In genomic region chr13:53236434-53237401, GRCm38 (mm10) we compare ENCODE assay signal across 8 mouse cellular contexts. TPM values are rescaled to one million over a fixed set of nuclear protein-coding genes. Genes with fewer than 3 reads are reported as not detected.
A peak's percentile ranks its signal among the peaks of the same experiment; 100 is the strongest.
DNase-seq lines count a peak whose midpoint lies in the region; ATAC-seq lines count a peak whose summit lies in the region.

No protein-coding gene starts in this region.

- H3K4me3 ChIP-seq in kidney, embryonic 14.5 days (ENCODE audit: low read length), result no peak overlapping the region
- peak overlapping the region; percentile 19; the same call in 1 of the 2 replicates for H3K4me3 ChIP-seq in embryonic facial prominence, embryonic 10.5 days
- H3K4me3 ChIP-seq in hindbrain, embryonic 12.5 days, result no peak overlapping the region
- no peak overlapping the region for H3K4me3 ChIP-seq in neural tube, embryonic 12.5 days

- H3K9ac ChIP-seq in kidney, embryonic 14.5 days (ENCODE audit: low read depth, low read length), result no peak overlapping the region
- H3K9ac ChIP-seq in hindbrain, embryonic 12.5 days, result no peak overlapping the region
- H3K9ac ChIP-seq in neural tube, embryonic 12.5 days, result no peak overlapping the region

- H3K27me3 ChIP-seq in kidney, embryonic 14.5 days (ENCODE audit: control insufficient read depth, insufficient read depth, low read length), result no peaks in the 10 kb centered on the region
- peaks cover 23% of the 10 kb centered on the region for H3K27me3 ChIP-seq in embryonic facial prominence, embryonic 10.5 days (replicated peaks; ENCODE audit: low read depth, poor library complexity, severe bottlenecking)
- no peaks in the 10 kb centered on the region for H3K27me3 ChIP-seq in hindbrain, embryonic 12.5 days
- H3K27me3 ChIP-seq in neural tube, embryonic 12.5 days (replicated peaks), result no peaks in the 10 kb centered on the region; the same call in 1 of the 2 replicates

- peaks cover 5% of the 10 kb centered on the region; the same call in 1 of the 2 replicates for H3K9me3 ChIP-seq in kidney, embryonic 14.5 days (ENCODE audit: control insufficient read depth, low read length)
- peaks cover 10% of the 10 kb centered on the region; the same call in 1 of the 2 replicates for H3K9me3 ChIP-seq in embryonic facial prominence, embryonic 10.5 days
- H3K9me3 ChIP-seq in hindbrain, embryonic 12.5 days (replicated peaks), result peaks cover 9% of the 10 kb centered on the region; the same call in 1 of the 2 replicates
- no peaks in the 10 kb centered on the region for H3K9me3 ChIP-seq in neural tube, embryonic 12.5 days

- WGBS in kidney, embryonic 14.5 days, result 27% methylated on average over 18 of the region's 18 CpGs
- 20% methylated on average over 18 of the region's 18 CpGs for WGBS in embryonic facial prominence, embryonic 10.5 days
- WGBS in hindbrain, embryonic 12.5 days, result 28% methylated on average over 18 of the region's 18 CpGs
- 18% methylated on average over 18 of the region's 18 CpGs for WGBS in neural tube, embryonic 12.5 days

- DNase-seq in kidney, adult 18-20 months, result no peak
- DNase-seq in embryonic facial prominence, embryonic 10.5 days (ENCODE audit: low spot score), result peak; percentile 66
- no peak for DNase-seq in Muller cell, postnatal 12 days (ENCODE audit: inconsistent ontology term)
- no peak for DNase-seq in cerebellum, postnatal 36 days

- no peak overlapping the region; the same call in 1 of the 2 replicates for H3K4me2 ChIP-seq in kidney, embryonic 14.5 days (replicated peaks; ENCODE audit: low read depth, low read length)
- H3K4me2 ChIP-seq in hindbrain, embryonic 12.5 days (replicated peaks), result no peak overlapping the region
- H3K4me2 ChIP-seq in neural tube, embryonic 12.5 days (replicated peaks), result peak overlapping the region; percentile 21

- peaks cover 52% of the 10 kb centered on the region for H3K4me1 ChIP-seq in kidney, embryonic 14.5 days (ENCODE audit: control insufficient read depth, insufficient read depth, low read length)
- H3K4me1 ChIP-seq in embryonic facial prominence, embryonic 10.5 days, result peaks cover 80% of the 10 kb centered on the region
- peaks cover 42% of the 10 kb centered on the region for H3K4me1 ChIP-seq in hindbrain, embryonic 12.5 days
- H3K4me1 ChIP-seq in neural tube, embryonic 12.5 days, result peaks cover 45% of the 10 kb centered on the region

- no peaks in the 10 kb centered on the region for H3K36me3 ChIP-seq in kidney, embryonic 14.5 days (ENCODE audit: control insufficient read depth, insufficient read depth, low read length)
- H3K36me3 ChIP-seq in embryonic facial prominence, embryonic 10.5 days (replicated peaks), result peaks cover 14% of the 10 kb centered on the region
- no peaks in the 10 kb centered on the region for H3K36me3 ChIP-seq in hindbrain, embryonic 12.5 days
- no peaks in the 10 kb centered on the region for H3K36me3 ChIP-seq in neural tube, embryonic 12.5 days

- peak; percentile 53 for ATAC-seq in kidney, embryonic 14.5 days (ENCODE audit: low FRiP score, low TSS enrichment)
- 0 out of 2 replicates have a peak, but pooled peaks have one; percentile 38 for ATAC-seq in hindbrain, embryonic 12.5 days (ENCODE audit: low FRiP score)
- peak; percentile 48; the same call in 1 of the 2 replicates for ATAC-seq in neural tube, embryonic 12.5 days (ENCODE audit: low FRiP score, low read depth)
- ATAC-seq in erythroid progenitor cell, adult 5-6 weeks (replicated peaks; ENCODE audit: low FRiP score, poor library complexity, severe bottlenecking), result no peak

- no peak overlapping the region for H3K27ac ChIP-seq in kidney, embryonic 14.5 days (ENCODE audit: low read depth, low read length)
- H3K27ac ChIP-seq in embryonic facial prominence, embryonic 10.5 days (replicated peaks), result peak overlapping the region; percentile 70
- peak overlapping the region; percentile 18; the same call in 1 of the 2 replicates for H3K27ac ChIP-seq in hindbrain, embryonic 12.5 days
- no peak overlapping the region for H3K27ac ChIP-seq in neural tube, embryonic 12.5 days

RNA-seq across cellular contexts. Expression of gene Ror2, which starts 49.2 kb away (rescaled TPM):
- 6.8 and 7.3 TPM in 2 replicates for polyA plus RNA-seq in kidney, embryonic 14.5 days (2014; fragmentation: Nextera tagmentation; extraction: Ambion mirVana)
- 20.7 and 23.6 TPM in 2 replicates for polyA plus RNA-seq in embryonic facial prominence, embryonic 10.5 days (2016; fragmentation: Nextera tagmentation; extraction: Ambion mirVana)
- polyA plus RNA-seq in hindbrain, embryonic 12.5 days (2016; fragmentation: Nextera tagmentation; extraction: Ambion mirVana), result 16.7 and 17.8 TPM in 2 replicates
- polyA plus RNA-seq in neural tube, embryonic 12.5 days (2016; fragmentation: Nextera tagmentation; extraction: Ambion mirVana), result 10.7 and 11.2 TPM in 2 replicates
- total RNA-seq in erythroid progenitor cell, adult 5-6 weeks (2015; ENCODE audit: low replicate concordance), result not detected in 2 replicates
- not detected in 2 replicates for total RNA-seq in erythroid progenitor cell, adult 5-6 weeks (2017; ENCODE audit: low replicate concordance)

Comparison
In these comparisons a context has a peak if more than half of its experiments do, and no peak if none do; other contexts are left out.
1. H3K27ac ChIP-seq: peak in embryonic facial prominence, embryonic 10.5 days (single experiment) and hindbrain, embryonic 12.5 days (single experiment); none in kidney, embryonic 14.5 days (single experiment) and neural tube, embryonic 12.5 days (single experiment).